Mouse (Mus musculus) heart, postnatal 4 days (tissue): ENCODE measurements around the gene Sos2. TPM values are rescaled to one million over a fixed set of nuclear protein-coding genes. Genes with fewer than 3 reads are reported as not detected.

ENCODE experiments used
- DNase-seq: peaks from one replicate; pipeline ENCODE4 v3.0.0; 2021
- total RNA-seq, 2 experiments: library from RNA; stranded (reverse); gene quantifications; 2 replicates each; pipeline ENCODE4 v1.2.3; 2021

Gene Sos2
- total RNA-seq, result 10 to 100 TPM; 28.2 to 30.3 TPM

DNA sequence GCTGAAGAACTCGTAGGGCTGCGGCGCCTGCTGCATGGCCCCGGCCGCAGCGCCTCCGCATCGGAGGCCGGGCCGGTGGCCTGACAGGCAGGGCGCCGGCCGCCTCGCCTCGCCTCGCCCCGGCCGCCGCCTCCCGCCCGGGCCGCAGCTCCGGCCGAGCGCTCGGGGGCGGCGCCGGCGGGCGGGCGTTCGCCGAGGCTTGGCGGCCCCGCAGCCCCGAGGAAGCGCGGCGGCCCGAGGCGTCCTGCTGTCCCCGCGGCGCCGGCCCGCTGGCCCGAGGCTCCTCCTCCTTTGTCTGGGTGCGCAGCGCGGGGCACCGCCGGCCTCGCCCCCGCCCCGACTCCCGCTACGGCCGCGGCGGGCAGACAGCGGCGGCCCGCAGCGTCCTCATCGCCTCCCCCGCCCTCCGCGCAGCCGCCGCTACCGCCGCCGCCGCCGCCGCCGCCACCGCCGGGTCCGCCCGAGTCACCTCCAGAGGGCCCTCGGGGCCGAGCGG is at the start of gene Sos2:
Gene Sos2, minus strand, starts transcription at position 287 of the 496 bp plus-strand sequence.
- peak; percentile 73 for DNase-seq

DNA sequence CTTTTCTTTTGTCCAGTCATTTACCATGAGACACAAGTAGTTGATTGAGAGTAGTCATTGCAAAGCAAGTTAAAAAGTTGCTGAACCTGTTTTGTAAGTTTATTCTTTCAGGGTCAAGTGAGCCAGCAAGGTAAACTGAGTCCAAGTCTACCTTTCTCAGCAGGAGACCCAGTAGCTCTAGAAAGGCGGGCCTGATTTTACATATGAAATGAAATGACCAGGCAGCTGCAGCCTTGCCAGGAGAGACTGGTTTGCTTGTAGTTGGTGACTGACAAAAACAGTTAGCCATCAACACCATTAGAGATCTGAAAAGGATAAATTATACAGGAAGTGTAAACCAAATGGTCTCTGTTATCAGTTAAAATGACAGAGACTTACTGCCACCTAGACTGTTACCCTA is 48.7 kb upstream of the Sos2 start:
- DNase-seq, result no peak

DNA sequence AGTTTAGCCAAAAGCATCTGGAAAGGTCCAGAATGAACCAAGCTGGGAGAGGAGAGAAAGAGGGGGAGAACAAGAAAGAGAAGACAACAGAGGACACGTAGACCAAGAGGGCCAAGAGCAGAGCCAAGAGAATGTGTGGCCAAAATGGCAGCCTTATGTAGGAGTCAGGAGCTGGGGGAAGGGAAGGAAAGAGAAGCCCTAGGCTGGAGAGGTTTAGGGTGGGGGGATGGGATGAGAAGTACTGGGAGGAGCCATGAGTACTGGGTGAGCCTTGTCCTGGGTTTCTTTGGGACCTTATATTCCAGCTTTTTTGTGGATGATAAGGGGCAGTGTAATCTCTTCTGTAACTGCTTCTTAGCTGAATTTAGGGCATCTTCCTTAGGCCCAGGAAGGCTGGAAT is 47.6 kb upstream of the Sos2 start:
- no peak for DNase-seq

DNA sequence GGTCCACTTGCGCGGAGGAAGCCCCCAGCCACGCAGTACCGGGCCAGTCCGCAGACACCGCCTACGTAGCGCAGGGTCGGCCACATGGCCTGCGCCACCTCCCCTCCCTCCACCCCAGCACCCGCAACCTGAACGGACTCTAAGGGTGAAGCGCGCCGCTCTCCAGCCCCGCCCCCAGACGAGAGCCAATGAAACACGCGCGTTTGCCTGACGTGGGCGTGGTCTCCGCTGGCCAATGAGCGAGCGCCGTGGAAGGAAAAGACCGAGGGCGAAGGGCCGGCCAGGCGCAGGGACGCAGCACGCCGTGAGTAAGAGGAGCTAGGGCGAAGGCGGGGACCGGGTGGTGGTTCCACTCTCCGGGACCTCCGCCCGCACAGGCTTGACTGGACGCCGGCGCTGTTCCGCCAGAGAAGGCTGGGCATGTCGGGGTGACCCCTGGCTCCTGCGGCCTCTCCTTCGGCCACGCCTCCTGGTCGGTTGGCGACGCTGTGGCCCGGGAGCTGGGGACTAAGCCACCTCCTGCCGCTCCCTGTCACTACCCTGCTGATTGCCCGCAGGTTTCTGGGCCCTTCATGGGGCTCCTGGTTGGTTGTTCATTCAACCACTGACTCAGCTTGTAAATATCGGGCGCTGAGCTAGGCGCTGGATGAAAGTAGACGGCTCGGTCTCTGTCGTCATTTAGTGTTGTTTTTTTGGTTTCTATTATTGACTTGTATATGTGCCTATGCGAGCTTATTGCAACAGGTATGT is 43.2 kb upstream of the Sos2 start, which contains the start of the genes L2hgdh and Atp5s:
Gene L2hgdh, minus strand, starts transcription at position 163 of the 750 bp plus-strand sequence.
Gene Atp5s, plus strand, starts transcription at position 240 of the 750 bp plus-strand sequence.
- peak; percentile 97 for DNase-seq

DNA sequence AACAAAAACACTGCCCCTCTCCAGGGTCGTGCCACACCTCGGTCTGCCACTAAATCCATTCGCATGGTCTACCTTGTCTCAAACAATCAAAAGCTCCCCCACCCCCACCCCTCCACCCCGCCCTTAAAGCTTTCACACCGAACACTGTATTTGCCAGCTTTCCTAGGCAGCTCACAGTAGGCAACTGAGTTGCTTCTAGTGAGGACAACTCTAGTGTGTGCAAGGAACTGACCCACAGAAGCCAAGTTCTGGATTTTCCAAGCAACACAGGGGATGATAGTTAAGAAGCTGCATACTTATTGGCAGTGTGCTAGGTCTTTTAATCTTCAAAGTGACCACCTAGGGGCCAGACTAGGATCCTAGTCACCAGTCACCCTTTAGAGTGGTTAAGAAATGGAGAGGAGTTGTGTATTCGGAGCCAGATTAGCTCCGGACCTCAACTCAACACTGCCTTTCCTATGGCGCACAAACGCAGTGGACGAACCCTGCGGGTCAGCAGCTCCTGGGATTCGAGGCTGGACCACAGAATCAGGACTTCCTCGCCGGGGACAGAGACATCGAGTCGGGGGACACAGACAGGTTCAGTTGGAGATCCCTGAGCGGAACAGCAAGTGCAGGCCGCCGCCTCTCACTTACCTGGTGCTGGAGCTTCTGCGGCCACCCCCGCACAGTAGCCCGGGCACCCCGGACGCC is 42.5 kb upstream of the Sos2 start:
- no peak for DNase-seq

DNA sequence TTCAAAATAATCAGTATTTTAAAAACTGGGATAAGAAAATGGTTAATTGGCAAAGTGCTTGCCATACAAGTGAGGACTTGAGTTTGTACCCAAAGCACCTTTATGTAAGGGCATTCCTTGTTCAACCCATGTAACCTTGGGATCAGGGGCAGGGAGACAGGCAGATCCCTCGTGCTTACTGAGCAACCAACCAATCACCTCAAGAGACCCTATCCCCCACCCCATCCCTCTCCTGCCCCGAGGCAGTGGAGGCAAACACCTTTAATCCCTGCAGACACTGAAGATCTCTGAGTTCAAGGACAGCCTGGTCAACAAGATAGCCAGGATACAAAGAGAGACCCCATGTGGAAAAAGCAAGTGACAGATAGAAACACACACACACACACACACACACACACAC is 41.7 kb upstream of the Sos2 start:
- DNase-seq, result no peak

DNA sequence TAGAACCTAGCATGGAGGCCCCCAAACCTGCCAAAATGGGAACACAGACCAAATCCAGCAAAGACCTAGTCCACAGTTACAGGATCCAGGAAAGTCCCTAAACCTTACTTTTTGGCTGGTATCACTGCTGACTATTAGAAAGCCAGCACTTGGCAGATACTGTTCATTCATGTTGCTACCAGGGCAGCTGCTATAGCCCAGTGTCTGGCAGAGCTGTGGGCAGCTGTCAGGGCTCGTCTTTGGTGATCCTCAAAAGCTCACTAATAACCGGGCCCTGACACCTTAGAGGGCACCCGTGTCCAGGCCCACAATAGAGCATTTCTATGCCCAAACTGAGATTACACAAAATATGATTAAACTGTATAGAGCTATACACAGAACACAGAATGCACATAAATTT is 41.2 kb upstream of the Sos2 start:
- DNase-seq, result no peak

DNA sequence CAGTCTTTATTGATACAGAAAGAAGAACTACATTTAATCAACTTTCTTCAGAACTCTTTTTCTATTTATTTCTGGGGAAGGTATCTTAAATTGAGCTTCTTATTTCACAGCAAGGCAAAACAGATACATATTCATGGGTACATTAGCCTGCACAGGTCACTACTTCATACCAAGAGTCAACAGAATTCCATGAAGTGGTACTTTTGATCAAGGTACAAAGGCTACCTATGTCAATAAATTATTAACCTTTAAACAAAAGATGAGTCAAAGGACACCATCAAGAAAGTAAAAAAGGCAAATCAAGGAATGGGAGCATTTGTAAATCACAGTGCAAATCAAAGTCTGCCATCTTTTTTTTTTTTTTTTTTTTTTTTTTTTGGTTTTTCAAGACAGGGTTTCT is 32.0 kb upstream of the Sos2 start:
- DNase-seq, result no peak

DNA sequence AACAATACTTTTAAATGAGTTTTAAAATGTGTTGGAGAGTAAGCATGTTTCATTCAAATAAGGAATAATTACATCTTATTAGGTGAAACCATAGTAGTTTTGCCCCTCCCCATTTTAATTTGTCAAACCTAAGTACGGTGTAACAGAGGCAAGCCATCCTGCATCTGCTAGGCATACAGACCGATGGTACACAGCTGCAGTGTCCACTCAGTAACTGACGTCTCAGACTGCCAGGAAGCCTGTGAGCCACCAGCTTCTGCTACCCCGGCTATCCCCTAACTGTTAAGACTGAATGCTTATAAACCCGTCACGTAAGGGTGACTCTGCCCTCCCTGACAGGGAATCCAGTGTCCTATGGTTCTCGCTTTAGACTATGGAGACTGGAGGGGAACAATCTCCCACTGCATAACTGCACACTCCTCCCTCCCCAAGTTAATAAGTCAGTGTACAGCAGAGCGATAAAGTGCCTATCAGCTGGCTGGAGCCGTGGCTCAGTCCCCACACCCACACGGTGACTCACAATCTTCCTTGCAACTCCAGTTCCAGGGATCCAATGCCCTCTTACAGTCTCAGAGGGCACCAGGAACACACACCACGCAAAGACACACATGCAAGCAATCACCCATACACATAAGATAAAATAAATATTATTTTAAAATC is 23.3 kb upstream of the Sos2 start:
- no peak for DNase-seq

DNA sequence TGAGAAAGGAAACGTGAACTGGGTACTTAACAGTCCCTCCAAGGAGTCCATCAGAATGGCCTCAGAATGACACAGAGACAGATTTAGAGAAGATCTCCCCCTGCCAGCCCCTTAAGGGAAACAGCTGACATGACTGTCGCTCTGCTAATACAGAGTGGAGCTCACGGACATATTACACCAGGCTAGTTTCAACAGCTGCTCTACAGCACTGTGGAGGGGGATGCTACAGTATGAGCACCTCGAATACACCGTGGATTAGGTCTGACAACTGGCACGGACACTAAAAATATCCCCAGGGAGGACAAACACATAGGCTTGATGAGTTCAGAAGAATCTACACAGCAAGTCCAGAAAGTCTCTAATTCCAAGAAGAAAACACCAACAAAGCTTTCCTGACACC is 16.7 kb upstream of the Sos2 start:
- DNase-seq, result no peak

DNA sequence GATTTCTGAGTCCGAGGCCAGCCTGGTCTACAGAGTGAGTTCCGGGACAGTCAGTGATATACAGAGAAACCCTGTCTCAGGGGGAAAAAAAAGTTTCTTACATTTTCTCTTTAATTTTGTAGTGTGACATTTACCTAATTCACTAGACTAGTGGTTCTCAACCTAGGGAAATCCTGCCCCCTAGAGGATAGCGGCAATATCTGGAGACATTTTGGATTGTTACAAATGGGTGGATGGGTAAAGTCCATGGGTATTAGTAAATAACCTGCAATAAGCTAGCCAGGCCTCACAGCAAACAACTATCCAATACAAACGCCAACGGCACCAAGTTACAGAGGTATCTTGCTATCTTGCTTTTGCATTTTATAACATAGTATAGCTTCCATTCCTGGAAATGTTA is 15.1 kb upstream of the Sos2 start:
- peak; percentile 68 for DNase-seq

DNA sequence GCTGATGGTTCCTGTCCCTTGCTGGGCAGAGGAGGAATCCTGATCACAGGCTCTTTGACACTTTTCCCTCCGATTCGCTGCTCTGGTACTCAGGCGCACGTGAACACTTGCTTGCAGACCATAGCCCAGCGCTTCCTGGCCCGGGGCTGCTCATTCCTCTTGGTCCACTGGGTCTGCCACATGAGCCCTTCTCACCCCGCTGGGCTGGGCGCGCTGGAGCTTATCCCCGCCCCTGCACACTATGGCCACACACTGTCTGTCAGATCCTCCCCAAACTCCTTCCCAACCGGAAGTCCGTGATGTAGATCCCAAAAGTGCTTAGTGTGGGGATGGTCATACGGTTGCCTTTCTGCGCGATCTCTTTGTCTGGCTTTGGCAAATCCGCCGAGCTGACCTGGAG is 11.8 kb upstream of the Sos2 start:
- no peak for DNase-seq

DNA sequence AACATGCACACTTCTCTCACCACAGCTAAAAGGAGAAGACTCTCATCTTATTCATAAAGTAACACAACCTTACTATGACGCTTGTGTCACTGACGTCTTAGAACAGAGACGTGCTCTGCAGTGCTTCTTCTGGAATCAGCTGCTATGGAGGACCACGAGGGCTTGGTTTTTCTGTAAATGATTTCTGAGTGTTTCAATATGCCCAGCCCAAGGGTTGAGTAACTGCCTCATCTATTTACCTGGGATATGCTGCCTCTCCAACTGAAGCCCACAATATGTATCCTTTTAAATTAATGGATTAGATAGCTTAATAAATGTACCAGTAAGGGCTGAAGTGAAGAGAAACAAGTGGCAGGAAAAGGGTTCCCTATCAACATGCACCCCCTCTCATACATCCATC is 9.1 kb upstream of the Sos2 start:
- no peak for DNase-seq

DNA sequence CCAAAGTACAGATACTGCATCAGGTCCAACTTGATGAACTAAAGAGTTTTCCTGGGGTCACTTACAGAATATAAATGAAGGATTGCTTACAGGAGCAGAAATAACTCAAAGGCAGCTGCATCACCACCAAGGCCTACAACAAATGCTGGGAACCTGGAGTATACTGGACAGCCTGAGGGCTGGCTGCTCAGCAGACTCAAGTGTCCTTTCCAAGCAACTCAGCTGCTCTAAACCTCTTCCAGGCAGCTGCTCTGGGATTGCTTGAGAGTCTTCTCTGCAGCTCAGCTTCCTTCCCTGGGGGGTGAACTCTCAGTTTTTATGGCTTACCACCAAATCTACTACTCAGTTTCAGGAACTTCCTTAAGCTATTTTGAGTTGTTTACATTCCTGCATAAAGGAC is 7.4 kb upstream of the Sos2 start:
- DNase-seq, result no peak

DNA sequence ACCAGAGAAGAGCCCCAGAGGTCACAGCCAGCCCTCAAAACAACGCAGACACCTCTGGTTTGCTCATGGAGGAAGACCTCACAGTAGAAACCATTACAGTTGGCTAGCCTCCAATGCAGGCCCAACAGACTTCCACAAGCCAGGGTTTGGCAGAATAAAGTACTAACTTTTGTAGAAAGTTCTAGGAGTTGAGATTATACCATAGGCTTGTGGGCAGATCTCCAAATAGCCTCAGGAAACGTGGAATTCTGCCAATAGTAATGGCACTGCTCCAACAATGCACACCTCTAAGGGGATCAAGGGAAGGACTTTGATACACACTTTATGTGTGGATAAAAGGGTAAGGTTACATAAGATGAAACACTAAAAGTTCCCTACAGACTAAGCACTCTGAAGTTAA is 6.7 kb upstream of the Sos2 start:
- DNase-seq, result peak; percentile 50

DNA sequence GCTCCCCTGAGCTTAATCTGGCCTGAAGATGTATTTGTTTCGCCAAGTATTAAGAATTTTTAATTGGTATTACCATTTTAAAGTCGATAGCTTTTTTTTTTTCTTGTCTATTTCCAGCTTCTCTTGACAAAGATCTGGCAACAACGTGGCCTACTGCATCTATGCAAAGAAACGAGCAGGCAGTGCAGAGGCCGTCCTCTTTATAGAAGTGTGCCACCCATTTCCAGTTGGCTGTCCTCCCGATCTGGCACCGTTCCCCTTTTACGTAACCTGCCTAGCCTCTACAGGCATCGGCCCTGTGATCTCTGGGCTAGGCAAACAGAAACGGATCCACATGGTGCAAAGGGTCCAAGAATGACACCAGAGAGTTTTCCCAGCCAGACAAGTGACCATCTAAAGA is 1.9 kb upstream of the Sos2 start:
- DNase-seq, result peak; percentile 87

DNA sequence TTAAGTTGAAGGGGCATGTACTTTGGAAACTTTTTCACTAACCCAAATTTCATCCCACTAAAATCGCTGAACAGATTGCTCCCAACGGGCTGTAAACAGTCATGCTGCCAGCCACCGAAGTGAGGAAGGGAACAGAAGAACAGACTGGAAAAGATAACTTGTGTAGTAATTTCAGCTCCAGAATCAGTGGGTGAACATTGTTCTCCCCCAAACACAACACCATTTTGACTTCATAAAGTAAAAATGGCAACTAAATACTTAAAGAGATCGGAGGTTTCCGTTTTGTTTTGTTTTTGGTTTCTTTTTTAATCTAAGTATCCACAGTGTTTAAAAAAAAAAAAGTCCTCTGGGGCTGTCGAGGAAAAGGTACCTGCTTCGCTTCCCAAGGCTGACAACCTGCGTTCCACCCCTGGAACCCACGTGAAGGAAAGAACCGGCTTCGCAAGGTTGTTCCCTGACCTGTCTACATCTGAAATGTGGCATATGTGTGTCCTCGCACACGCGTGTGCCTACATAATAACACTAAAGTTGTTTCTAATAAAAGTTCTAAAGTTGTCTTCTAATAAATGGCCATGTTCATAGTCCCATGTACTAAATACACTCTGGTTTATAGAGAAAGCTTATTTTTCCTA is 1.3 kb upstream of the Sos2 start:
- no peak for DNase-seq

DNA sequence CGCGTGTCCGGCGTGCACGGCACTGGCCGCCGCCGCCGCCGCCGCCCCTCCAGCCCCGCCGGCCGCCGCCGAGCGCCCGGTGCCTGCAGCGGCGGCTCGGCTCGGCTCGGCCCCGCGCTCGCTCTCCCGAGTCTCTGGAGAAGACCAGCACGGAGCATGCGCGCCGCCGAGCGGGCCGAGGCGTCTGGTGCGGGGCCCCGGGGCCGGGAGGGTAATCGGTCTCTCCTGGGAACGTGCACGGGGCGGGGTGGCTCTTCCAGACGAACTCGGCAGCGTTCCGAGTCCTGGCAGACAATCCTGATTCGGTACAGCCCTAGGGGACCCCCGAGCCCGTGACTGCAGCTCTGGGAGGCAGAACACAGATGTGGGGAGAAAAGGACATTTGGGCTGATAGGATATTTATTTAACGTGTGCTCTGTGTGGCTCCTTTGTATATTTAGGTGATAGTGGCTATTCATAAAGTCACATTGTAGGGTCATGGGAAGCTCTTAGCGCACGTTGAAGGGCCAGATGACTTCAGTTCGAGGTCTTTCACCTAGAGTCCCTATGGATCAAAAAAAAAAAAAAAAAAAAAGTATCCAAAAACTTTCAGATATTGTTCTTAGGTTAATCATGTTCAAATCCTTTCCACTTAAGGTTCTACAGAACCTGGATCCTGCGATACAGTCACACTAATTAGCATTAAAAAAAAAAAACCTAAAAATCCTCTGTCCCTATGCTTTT is 574 bp upstream of the Sos2 start:
- peak; percentile 92 for DNase-seq

DNA sequence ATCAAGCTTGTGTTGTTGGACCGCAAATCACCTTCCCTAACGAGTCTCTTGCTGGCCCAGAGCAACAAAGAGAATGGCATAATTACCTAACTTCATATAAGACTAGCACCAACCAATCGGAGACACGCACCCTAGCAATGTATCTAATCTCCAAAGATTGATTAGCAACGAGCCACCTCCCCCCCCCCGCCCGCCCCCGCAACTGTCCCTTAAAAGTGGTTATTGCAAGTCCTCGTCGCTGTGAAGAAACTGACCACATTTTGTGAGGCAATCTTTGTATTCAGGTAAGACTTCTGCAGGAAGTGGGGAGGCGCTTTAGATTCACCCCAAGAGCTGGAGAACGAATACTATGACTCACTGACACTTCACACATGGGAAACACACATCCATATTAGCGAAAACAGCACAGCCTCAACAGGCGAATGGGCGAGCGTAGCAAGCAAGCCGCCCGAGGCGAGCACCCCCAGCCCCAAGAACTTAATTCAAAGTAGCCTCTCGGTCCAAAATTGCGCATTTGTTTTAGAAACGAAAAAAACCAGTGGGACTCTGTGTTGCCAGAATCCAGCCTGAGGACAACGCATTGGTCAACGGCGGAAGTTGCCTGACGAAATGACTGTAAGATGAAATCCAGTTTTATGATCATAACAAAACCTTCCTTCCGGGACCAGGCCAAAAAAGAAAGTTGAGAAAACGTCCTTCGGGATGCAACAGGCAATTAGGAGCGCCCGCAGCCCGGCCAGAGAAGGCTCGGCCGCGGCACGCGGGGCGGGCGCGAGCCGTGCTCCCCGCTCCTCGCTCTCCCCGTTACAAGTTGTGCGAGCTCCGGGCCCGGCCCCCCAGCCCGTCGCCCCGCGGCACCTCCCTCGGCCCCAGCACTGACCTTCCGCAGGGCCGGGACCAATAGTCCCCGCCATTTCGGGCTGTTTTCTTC is 752 bp downstream of the Sos2 start:
- DNase-seq, result peak; percentile 47

DNA sequence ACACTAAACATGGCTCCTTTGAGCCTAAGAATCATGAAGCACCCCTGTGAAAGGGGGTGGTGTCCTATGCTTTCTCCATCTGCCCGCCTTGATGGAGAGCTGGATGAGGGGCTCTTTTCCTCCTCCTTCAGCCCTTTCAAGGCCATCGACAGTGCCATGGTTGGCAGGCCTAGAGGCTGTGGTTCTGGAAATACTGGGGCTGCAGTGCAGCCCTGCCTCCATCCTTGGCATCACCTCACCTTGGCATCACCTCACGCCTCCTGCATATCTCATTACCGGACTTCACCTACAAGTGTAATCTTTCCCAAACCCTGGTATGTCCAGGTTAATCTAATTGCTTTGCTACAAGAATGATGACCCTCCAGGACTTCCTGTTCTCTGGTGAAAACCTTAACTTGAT is 5.5 kb downstream of the Sos2 start:
- no peak for DNase-seq
